Mouse (Mus musculus) left cerebral cortex, adult 2 months (tissue): Measurements from ENCODE around the gene Gabra1. TPM values are rescaled to one million over a fixed set of nuclear protein-coding genes. Genes with fewer than 3 reads are reported as not detected.

ENCODE experiments used
- DNase-seq, 2 experiments: peaks; one replicate each; pipeline ENCODE4 v3.0.0; 2021 to 2022; ENCODE audit warnings: low spot score in 2 of 2, mixed read lengths in 1 of 2; ENCODE audit errors: extremely low spot score in 1 of 2
- H3K27ac ChIP-seq: fragments of 200-600 bp; 2 replicates; pipeline ENCODE4 v1.8.1; 2022
- H3K4me3 ChIP-seq: fragments of 200-600 bp; 2 replicates; pipeline ENCODE4 v1.8.1; 2022
- CTCF ChIP-seq: fragments of 200-600 bp; IDR thresholded peaks from 2 replicates; pipeline ENCODE4 v1.8.1; 2022; ENCODE audit warnings: antibody characterized with exemption, mild to moderate bottlenecking, moderate library complexity
- intact Hi-C: fragments of 180-260 bp; cut with DNase I; formaldehyde crosslinking; loops from one replicate; pipeline ENCODE4 v1.15.1; 2025
- long read RNA-seq, 2 experiments: library from polyadenylated mRNA; stranded (forward); transcript quantifications; one replicate each; pipeline ENCODE4 v2.0.0; 2021; ENCODE audit warnings: borderline mapping rate in 2 of 2
- total RNA-seq, 2 experiments: library from RNA; stranded (reverse); gene quantifications; 2 replicates each; pipeline ENCODE4 v1.2.3; 2021

Gabra1 gene
- 100 to 1,000 TPM; 623 to 651 TPM for total RNA-seq
- long read RNA-seq, experiment 1, full-length matches to known transcripts, result 221 of 279 reads
- long read RNA-seq, experiment 1, partial matches to known transcripts, result 50 of 279 reads
- long read RNA-seq, experiment 1, other reads (novel, unspliced or antisense), result 8 of 279 reads
- long read RNA-seq, experiment 2, full-length matches to known transcripts, result 137 of 176 reads
- long read RNA-seq, experiment 2, partial matches to known transcripts, result 28 of 176 reads
- long read RNA-seq, experiment 2, other reads (novel, unspliced or antisense), result 11 of 176 reads

- no peak for TF ChIP-seq CTCF
- peak; percentile 17 to 47 for DNase-seq
- Histone ChIP-seq H3K27ac (peak within 1 kb of the TSS; percentile 91), H3K4me3 (peak within 1 kb of the TSS; percentile 68)
- intact Hi-C loops, result loop anchor here (1.0 to 10.0 kb wide), 9 partner anchors 208 to 1395 kb away; no protein-coding TSS in a partner anchor
Measured at GRCm38 (mm10) chr11:42182825-42183152, at the start of gene Gabra1. Gene Gabra1, minus strand, starts transcription at chr11:42182930.

DNA sequence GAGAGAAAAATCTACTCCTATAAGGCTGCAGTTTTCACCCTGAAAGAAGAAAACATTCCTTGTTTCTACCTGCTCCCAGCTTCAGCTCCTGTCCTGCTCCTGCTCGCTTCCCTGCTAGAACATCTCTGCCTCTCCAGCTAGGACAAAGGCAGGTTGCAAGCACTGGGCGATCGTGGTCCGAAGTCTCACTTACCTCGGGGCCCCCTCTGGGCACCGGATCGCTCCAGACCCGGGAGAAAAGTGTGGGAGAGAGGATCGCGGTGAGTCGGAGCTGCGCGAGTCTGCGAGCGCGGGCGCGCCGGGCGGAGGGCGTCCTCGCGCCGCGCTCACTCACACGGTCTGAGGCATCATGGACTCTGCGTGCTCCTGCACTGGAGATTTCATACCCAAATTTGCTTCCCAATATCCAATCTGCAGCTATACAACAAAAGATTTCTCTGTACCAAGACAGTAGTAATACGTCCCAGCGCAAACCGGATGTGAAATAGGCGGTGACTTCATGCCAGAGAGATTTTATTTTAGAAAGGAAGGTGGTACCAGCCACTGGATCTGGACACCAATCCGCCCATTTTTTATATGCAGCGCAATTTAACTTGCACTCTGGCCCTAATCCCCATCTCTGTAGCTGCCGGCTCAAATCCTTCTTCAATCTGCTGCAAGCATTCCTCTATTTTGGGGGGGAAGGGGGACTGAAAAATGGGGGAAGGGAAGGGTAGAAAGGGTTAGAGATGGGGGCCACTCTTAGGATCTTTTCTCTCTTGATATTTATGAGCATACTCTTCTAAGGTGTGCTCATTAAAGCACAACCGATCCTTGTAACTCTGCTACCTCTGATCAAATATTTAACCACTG is 531 bp downstream of the Gabra1 start:
- no peak for TF ChIP-seq CTCF
- Histone ChIP-seq H3K27ac (peak overlapping the region; percentile 91), H3K4me3 (peak overlapping the region; percentile 68)
- intact Hi-C loops, result loop anchor here (1.0 to 10.0 kb wide), 9 partner anchors 209 to 1395 kb away; no protein-coding TSS in a partner anchor
- DNase-seq, result peak; percentile 62 to 66

- Histone ChIP-seq H3K27ac (peak overlapping the region; percentile 91), H3K4me3 (peak overlapping the region; percentile 68)
- DNase-seq, result peak; percentile 22 to 26
- intact Hi-C loops, result loop anchor here (5.0 to 10.0 kb wide), 7 partner anchors 343 to 1394 kb away; no protein-coding TSS in a partner anchor
- TF ChIP-seq CTCF, result no peak
Measured at GRCm38 (mm10) chr11:42181426-42181825, 1.3 kb downstream of the Gabra1 start.

GRCm38 (mm10) chr11:42179535-42179934 is 3.2 kb downstream of the Gabra1 start:
- Histone ChIP-seq H3K4me3 (peak overlapping the region; percentile 40), H3K27ac (peak overlapping the region; percentile 62; the same call in 1 of the 2 replicates)
- no peak for DNase-seq
- peak; percentile 28 for TF ChIP-seq CTCF
- intact Hi-C loops, result loop anchor here (2.0 to 10.0 kb wide), 4 partner anchors 185 to 1315 kb away; no protein-coding TSS in a partner anchor

- TF ChIP-seq CTCF, result peak; percentile 56
- intact Hi-C loops, result loop anchor here (2.0 to 10.0 kb wide), 4 partner anchors 183 to 1313 kb away; no protein-coding TSS in a partner anchor
- peak overlapping the region; percentile 40 for H3K4me3 ChIP-seq
- DNase-seq, result no peak
- H3K27ac ChIP-seq, result peak overlapping the region; percentile 68
Measured at GRCm38 (mm10) chr11:42178296-42178695, 4.4 kb downstream of the Gabra1 start.

DNA sequence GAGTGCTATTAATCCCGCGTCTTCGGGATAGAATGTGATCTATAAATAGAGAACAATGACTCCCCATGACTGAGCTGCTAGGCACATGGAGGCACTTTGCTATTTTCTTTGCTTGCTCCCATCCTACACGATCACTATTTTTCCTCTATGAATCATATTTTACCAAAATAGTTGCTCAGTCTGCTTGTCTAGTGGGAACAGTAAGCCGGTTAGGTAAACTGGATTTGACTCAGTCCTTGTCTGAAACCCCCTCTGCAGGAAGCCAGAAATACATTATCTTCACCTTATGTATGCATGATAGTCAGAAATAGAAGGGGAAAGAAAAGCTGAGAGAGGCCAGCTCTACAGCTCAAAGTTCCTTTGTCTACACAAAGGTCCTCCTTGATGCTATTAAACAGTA is 31.3 kb downstream of the Gabra1 start:
- no peak for DNase-seq
- Histone ChIP-seq H3K4me3 (no peak overlapping the region), H3K27ac (peak overlapping the region; percentile 71)
- intact Hi-C loops, result loop anchor here (5.0 kb wide), 1 partner anchor 659 kb away; no protein-coding TSS in a partner anchor
- no peak for TF ChIP-seq CTCF

DNA sequence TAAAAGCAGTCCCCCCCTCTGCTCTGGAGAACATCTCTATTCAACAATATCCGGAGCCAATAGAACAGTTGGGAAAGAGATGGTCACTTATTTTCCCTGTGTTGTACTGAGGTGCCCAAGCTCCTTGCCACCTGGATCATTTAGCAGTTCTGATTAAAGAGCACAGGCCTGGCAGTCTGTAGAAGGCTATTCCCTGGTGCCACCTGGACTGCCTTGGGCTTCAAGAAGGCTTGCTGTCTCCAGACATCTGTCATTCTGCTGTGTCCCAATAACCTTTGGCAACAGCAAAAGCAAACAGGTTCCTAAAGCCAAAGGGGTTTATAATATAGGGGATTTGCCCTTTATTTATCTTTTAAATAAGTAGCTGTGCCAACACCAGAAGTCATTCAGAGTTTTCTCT is 65.8 kb downstream of the Gabra1 start:
- intact Hi-C loops, result no loop called here
- Histone ChIP-seq H3K27ac (no peak overlapping the region), H3K4me3 (no peak overlapping the region)
- TF ChIP-seq CTCF, result no peak
- DNase-seq, result no peak

DNA sequence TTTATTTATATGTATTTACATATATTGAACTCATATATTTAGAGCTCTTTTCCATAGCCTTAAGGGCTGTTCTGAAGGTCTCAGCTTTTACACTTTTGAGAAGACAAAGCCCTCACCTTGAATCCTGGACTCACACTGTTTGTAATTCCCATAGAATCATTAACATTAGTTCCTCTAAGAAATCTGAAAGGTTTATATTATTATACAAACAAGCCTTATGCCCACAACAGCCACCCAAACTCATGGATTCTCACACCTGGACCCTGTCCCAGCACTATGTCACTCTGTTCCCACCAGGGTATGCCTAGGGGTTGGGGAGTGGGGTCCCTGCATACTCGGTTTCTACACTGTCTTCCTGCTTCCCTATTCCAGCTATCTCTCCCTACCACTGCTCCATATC is 72.7 kb downstream of the Gabra1 start:
- TF ChIP-seq CTCF, result no peak
- no peak for DNase-seq
- intact Hi-C loops, result no loop called here
- no peak overlapping the region for H3K27ac ChIP-seq
- H3K4me3 ChIP-seq, result no peak overlapping the region

DNA sequence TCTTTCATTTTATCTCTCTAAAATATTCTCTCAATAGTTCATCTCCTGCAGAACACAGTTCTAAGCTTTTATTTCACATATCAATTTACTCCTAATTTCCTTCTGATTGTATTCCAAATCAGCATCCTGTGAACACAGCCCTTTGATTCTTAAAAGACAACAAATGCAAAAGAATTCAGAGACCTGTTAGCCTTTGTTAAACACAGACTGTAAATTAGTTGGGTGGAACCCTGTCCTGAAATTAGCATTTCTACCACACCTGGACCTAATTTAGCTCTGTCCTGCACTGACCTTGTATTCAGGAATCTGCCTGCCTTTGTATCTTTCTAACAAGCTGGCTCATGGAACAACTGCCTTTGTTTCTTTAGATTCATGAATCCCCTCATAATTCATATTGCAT is 73.1 kb downstream of the Gabra1 start:
- no peak overlapping the region for H3K27ac ChIP-seq
- H3K4me3 ChIP-seq, result no peak overlapping the region
- DNase-seq, result no peak
- no peak for TF ChIP-seq CTCF
- intact Hi-C loops, result no loop called here

DNA sequence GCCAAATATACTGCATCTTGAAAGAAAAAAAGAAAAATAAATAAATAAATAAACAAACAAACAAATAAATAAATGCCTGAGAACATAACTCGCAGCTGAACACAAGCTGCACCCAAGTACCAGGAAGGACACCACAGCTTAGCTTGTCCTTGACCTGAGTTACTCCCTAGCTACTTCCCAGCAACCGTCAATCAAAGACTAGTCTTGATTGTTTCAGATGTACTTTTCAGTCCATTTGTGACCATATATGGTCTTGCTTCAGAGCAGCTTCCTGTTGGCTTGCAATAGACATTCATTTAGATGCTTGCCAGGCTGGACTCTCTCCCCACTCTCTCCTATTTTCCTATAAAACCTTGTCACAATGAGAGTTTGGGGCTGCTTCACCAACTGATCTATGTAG is 87.2 kb downstream of the Gabra1 start:
- DNase-seq, result no peak

More for the DNA sequence above, 87.2 kb downstream of the Gabra1 start:
- no peak for TF ChIP-seq CTCF
- Histone ChIP-seq H3K4me3 (no peak overlapping the region), H3K27ac (no peak overlapping the region)
- intact Hi-C loops, result no loop called here

Other genes with a start within 250 kb of the Gabra1 start
- 100 to 1,000 TPM; 190 to 205 TPM for gene Gabrg2, start 182.1 kb downstream of the Gabra1 start, total RNA-seq
- gene Gabra6, start 138.1 kb upstream of the Gabra1 start, total RNA-seq, result not detected
- 100 to 1,000 TPM; 185 to 192 TPM for gene Gabrb2, start 236.8 kb upstream of the Gabra1 start, total RNA-seq